Mouse (Mus musculus) spleen, adult 2 months (tissue): ENCODE results near the gene Flnb. TPM values are rescaled to one million over a fixed set of nuclear protein-coding genes. Genes with fewer than 3 reads are reported as not detected.

Experiments used
- DNase-seq, 2 experiments: peaks; one replicate each; pipeline versions ENCODE4 v3.0.0 to v3.0.0-alpha.2; 2012 to 2021; ENCODE audit warnings: low spot score in 2 of 2, low read depth in 1 of 2
- H3K27ac ChIP-seq: fragments of 200-500 bp; 2 replicates; pipeline ENCODE4 v1.5.1; 2012; ENCODE audit warnings: low read length, inconsistent platforms; ENCODE audit not compliant: insufficient read depth
- H3K27me3 ChIP-seq: fragments of 200-500 bp; 2 replicates; pipeline ENCODE4 v1.6.1; 2012; ENCODE audit warnings: mild to moderate bottlenecking, moderate library complexity, low read length, inconsistent platforms; ENCODE audit not compliant: control insufficient read depth, insufficient read depth
- H3K36me3 ChIP-seq: fragments of 200-500 bp; 2 replicates; pipeline ENCODE4 v1.6.1; 2012; ENCODE audit warnings: mild to moderate bottlenecking, low read length, inconsistent platforms; ENCODE audit not compliant: control insufficient read depth, insufficient read depth
- H3K4me1 ChIP-seq: fragments of 200-500 bp; 2 replicates; pipeline ENCODE4 v1.6.1; 2011; ENCODE audit warnings: inconsistent platforms; ENCODE audit not compliant: control insufficient read depth, insufficient read depth, insufficient read length
- H3K4me3 ChIP-seq: fragments of 200-500 bp; 2 replicates; pipeline ENCODE4 v1.5.1; 2011; ENCODE audit warnings: mild to moderate bottlenecking, inconsistent platforms; ENCODE audit not compliant: insufficient read depth, insufficient read length; ENCODE audit errors: extremely low read depth
- CTCF ChIP-seq: fragments of 200-500 bp; IDR thresholded peaks from 2 replicates; pipeline ENCODE4 v1.5.1; 2011; ENCODE audit warnings: mild to moderate bottlenecking, inconsistent platforms; ENCODE audit not compliant: insufficient read depth, insufficient read length, insufficient replicate concordance; ENCODE audit errors: extremely low read depth
- POLR2A ChIP-seq: fragments of 200-500 bp; IDR thresholded peaks from 2 replicates; pipeline ENCODE4 v1.6.1; 2011; ENCODE audit warnings: low read depth, low read length, inconsistent platforms
- WGBS: fragments of 180-500 bp; shearing (Covaris S2); methylation state at CpG from one replicate; pipeline ENCODE4 v1.1.7; 2018; 5-methylcytosine and 5-hydroxymethylcytosine counted together
- polyA plus RNA-seq: library from polyadenylated mRNA; depleted of rRNA; stranded (reverse); fragments of >200 nt; gene quantifications from 2 replicates; pipeline ENCODE4 v1.2.3, GENCODE M21; 2012

Flnb gene
- polyA plus RNA-seq, 1 experiment = 8.2 TPM

- no peaks in the 10 kb centered on the region for H3K36me3 ChIP-seq
- 86% methylated on average over 8 of the region's 8 CpGs for WGBS
- H3K4me3 ChIP-seq = no peak overlapping the region
- no peak overlapping the region for H3K27ac ChIP-seq
- TF ChIP-seq POLR2A = no peak
- no peak for TF ChIP-seq CTCF
- H3K27me3 ChIP-seq = no peaks in the 10 kb centered on the region
- H3K4me1 ChIP-seq = 0 out of 2 replicates have a peak, but pooled peaks cover 2% of the 10 kb centered on the region
- DNase-seq = no peak
Observed at GRCm38 (mm10) chr14:7839950-7840514, 22.3 kb downstream of the Flnb start.

GRCm38 (mm10) chr14:7842631-7843332 is 25.0 kb downstream of the Flnb start:
- DNase-seq = no peak
- 0 out of 2 replicates have a peak, but pooled peaks cover 2% of the 10 kb centered on the region for H3K4me1 ChIP-seq
- no peak overlapping the region for H3K27ac ChIP-seq
- TF ChIP-seq CTCF (no peak), POLR2A (no peak)
- H3K27me3 ChIP-seq = no peaks in the 10 kb centered on the region
- no peaks in the 10 kb centered on the region for H3K36me3 ChIP-seq
- H3K4me3 ChIP-seq = no peak overlapping the region
- 88% methylated on average over 15 of the region's 15 CpGs for WGBS

GRCm38 (mm10) chr14:7846696-7847095 is 28.9 kb downstream of the Flnb start:
- TF ChIP-seq CTCF (no peak), POLR2A (no peak)
- Histone ChIP-seq H3K4me1 (no peaks in the 10 kb centered on the region; the same call in 1 of the 2 replicates), H3K27me3 (no peaks in the 10 kb centered on the region), H3K36me3 (no peaks in the 10 kb centered on the region; the same call in 1 of the 2 replicates), H3K4me3 (no peak overlapping the region), H3K27ac (no peak overlapping the region)
- DNase-seq = no peak
- WGBS = 93% methylated on average over 4 of the region's 4 CpGs

- H3K27me3 ChIP-seq = no peaks in the 10 kb centered on the region
- TF ChIP-seq POLR2A (no peak), CTCF (no peak)
- DNase-seq = no peak
- H3K4me1 ChIP-seq = no peaks in the 10 kb centered on the region; the same call in 1 of the 2 replicates
- 92% methylated on average over 5 of the region's 5 CpGs for WGBS
- no peak overlapping the region for H3K27ac ChIP-seq
- no peaks in the 10 kb centered on the region; the same call in 1 of the 2 replicates for H3K36me3 ChIP-seq
- H3K4me3 ChIP-seq = no peak overlapping the region
Observed at GRCm38 (mm10) chr14:7847746-7848232, 30.0 kb downstream of the Flnb start.

- DNase-seq = no peak
- H3K27me3 ChIP-seq = no peaks in the 10 kb centered on the region
- WGBS = 56% methylated on average over 3 of the region's 3 CpGs
- no peak overlapping the region for H3K27ac ChIP-seq
- H3K4me1 ChIP-seq = no peaks in the 10 kb centered on the region; the same call in 1 of the 2 replicates
- no peak overlapping the region for H3K4me3 ChIP-seq
- no peak for TF ChIP-seq CTCF
- TF ChIP-seq POLR2A = no peak
- H3K36me3 ChIP-seq = no peaks in the 10 kb centered on the region; the same call in 1 of the 2 replicates
Observed at GRCm38 (mm10) chr14:7850913-7851312, 33.2 kb downstream of the Flnb start.

- no peak for TF ChIP-seq POLR2A
- no peak for TF ChIP-seq CTCF
- Histone ChIP-seq H3K4me3 (no peak overlapping the region), H3K27me3 (no peaks in the 10 kb centered on the region), H3K36me3 (no peaks in the 10 kb centered on the region; the same call in 1 of the 2 replicates), H3K4me1 (no peaks in the 10 kb centered on the region; the same call in 1 of the 2 replicates), H3K27ac (no peak overlapping the region)
- DNase-seq = no peak
- WGBS = 74% methylated on average over 5 of the region's 5 CpGs
Observed at GRCm38 (mm10) chr14:7851543-7852065, 33.8 kb downstream of the Flnb start.

- 88% methylated on average over 11 of the region's 11 CpGs for WGBS
- Histone ChIP-seq H3K4me1 (no peaks in the 10 kb centered on the region; the same call in 1 of the 2 replicates), H3K36me3 (no peaks in the 10 kb centered on the region), H3K4me3 (no peak overlapping the region), H3K27ac (no peak overlapping the region), H3K27me3 (no peaks in the 10 kb centered on the region)
- no peak for TF ChIP-seq CTCF
- TF ChIP-seq POLR2A = no peak
- no peak for DNase-seq
Observed at GRCm38 (mm10) chr14:7853691-7854090, 35.9 kb downstream of the Flnb start.
